Mouse (Mus musculus): ENCODE measurements around the gene Zeb2.

DNA sequence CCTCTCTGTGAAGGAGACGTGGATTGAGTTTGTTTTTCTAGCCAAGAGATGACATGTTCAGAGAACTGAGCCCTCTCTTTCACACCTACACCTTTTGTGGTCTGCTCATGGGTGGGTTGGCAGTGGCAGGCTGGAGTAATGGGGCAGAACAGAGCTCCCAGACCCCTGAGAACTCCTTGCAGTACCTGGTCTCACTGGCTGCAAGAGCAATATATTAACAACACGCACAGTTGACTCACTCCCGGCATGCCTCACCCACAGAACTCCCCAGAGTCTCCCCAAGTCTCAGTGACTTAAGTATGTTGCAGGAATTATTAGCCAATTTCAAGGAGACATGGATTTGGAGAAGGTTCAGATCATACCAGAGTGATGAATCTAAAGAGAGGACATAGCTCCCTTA, 140.1 kb downstream of the Zeb2 start:
- no peak for TF ChIP-seq GATA1 (IDR thresholded peaks at IDR 0.05; ENCODE audit: borderline replicate concordance, low read length)
- no peak for TF ChIP-seq FLI1 (IDR thresholded peaks at IDR 0.05; ENCODE audit: low read length)
